Mouse (Mus musculus) myocyte (in vitro differentiated cells): ENCODE measurements at regions not wholly inside any gene's neighbourhood (a gene's known extent, or its start where the extent isn't known, plus 50 kb on each side); places are given as distances from the start of the nearest gene placed in this dataset.

Experiments
- CEBPB ChIP-seq: IDR thresholded peaks from 2 replicates; pipeline ENCODE4 v1.6.1; 2011; ENCODE audit warnings: mild to moderate bottlenecking, moderate library complexity; ENCODE audit not compliant: poor library complexity, insufficient read depth, severe bottlenecking
- MAX ChIP-seq: IDR thresholded peaks from one replicate; pipeline ENCODE4 v1.6.1; 2011; ENCODE audit warnings: low read depth, mild to moderate bottlenecking, control low read depth

DNA sequence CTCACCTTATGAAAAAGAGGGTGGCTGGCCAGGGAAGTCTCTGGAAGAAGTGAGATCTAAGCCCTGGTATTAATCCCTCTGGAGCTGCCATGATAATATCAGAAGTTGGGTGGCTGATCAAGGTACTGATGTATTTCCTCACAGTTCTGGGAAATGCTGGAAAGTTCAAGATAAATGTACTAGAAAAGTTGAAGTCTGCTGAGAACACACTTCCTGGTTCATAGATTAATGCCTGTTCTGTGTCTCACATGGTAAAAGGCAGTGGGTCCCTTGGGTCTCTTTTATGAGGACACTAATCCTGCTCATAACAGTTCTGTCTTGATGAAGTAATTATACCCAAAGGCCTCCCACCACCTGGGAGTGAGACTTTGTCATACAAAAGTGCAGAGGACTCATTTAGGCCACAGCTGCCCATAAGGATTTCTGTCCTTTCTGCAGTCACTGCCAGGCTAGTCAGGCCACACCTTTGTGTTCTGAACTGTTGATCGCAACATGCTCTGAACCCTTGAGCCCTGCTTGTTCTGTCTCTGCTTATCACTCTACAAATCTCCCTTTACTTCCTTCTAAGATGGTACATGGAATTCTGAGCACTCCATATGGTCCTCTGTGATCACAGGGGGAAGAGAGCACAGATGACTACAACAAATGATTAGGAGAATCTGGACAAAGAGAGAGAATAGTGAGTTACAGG lies 300.4 kb downstream of the 1700129C05Rik start:
- TF ChIP-seq CEBPB (no peak), MAX (no peak)
